Mouse (Mus musculus): ENCODE measurements around the gene Wdfy4.
A peak's percentile ranks its signal among the peaks of the same experiment; 100 is the strongest.

DNA sequence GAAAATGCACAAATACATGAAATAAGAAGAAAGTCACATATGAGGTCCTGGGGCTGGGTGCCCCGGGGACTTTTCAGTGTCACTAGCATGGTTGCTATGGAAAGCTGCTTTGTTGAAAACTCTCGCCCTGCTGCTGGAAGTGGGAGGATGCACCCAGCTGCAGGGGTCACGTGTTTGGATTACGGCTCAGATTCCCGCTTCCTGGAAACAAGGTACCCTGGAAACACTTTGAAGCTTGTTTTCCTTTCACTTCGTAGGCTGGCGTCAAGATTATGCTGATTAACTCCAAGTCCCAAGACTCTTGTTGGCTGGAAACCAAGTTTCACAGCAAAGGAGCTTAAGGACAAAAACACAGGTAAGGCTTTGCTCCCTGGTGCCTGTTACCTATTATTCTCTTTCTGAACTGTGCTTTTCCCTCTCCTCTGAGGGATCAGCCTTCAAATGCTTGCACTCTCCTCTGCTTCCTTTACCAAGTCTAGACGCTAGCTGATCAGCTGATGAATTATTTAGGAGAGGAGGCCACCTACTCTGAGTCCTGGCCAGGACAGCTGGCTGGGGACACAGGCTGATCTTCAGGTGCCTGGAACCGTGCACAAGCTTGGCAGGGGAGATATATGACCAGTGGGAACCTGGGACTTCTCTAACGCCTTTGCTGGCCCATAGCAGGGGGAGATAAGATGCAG lies 190.2 kb downstream of the Wdfy4 start:
- TF ChIP-seq CTCF (IDR thresholded peaks at IDR 0.05), result peak; percentile 32
- no peak for TF ChIP-seq EP300 (IDR thresholded peaks at IDR 0.05; ENCODE audit: insufficient read depth, low read depth, low read length)
- TF ChIP-seq POLR2A (IDR thresholded peaks at IDR 0.05; ENCODE audit: insufficient read depth, low read depth, low read length), result no peak
